Mouse (Mus musculus): ENCODE results near the gene Gm11214. TPM values are rescaled to one million over a fixed set of nuclear protein-coding genes. Genes with fewer than 3 reads are reported as not detected.

The Gm11214 gene
- polyA plus RNA-seq, 1 experiment, result not detected

GRCm38 (mm10) chr4:63696921-63697320 lies 33.7 kb upstream of the Gm11214 start:
- no peak overlapping the region for H3K4me3 ChIP-seq (ENCODE audit: insufficient read depth, low read depth, low read length)
- H3K27ac ChIP-seq (ENCODE audit: insufficient read depth, low read depth, low read length), result no peak overlapping the region
- whole genome bisulfite sequencing, result 89% methylated on average over 4 of the region's 4 CpGs
- H3K4me1 ChIP-seq (ENCODE audit: control insufficient read depth, insufficient read depth, low read length), result no peaks in the 10 kb centered on the region
- no peak for TF ChIP-seq CTCF (IDR thresholded peaks at IDR 0.05; ENCODE audit: insufficient read depth, low read depth, low read length)

DNA sequence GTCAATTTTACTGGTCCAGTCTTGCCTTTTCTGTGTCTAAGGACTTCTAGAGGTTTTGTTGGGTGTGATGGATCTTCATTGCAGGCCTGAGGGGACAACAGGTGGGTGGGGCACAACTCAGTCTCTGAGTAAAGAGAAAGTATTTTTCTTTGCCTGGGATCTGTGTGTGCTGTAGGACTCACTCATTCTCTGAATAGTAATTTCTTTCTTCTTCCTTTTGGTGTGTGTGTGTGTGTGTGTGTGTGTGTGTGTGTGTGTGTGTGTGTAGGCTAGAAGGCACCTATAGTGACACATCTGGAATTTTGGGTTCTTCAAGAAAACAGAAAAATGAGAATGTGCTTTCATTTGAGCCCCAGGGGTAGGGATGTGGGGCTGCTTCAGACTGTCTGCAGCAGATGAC lies 29.2 kb upstream of the Gm11214 start:
- Histone ChIP-seq H3K4me1 (ENCODE audit: control insufficient read depth, insufficient read depth, low read length) (no peaks in the 10 kb centered on the region), H3K27ac (ENCODE audit: insufficient read depth, low read depth, low read length) (no peak overlapping the region), H3K4me3 (ENCODE audit: insufficient read depth, low read depth, low read length) (no peak overlapping the region)
- TF ChIP-seq CTCF (IDR thresholded peaks at IDR 0.05; ENCODE audit: insufficient read depth, low read depth, low read length) (no peak), POLR2A (IDR thresholded peaks at IDR 0.05; ENCODE audit: insufficient read depth, low read depth, low read length) (no peak)

GRCm38 (mm10) chr4:63687429-63687828 lies 24.2 kb upstream of the Gm11214 start:
- no peaks in the 10 kb centered on the region for H3K4me1 ChIP-seq (ENCODE audit: control insufficient read depth, insufficient read depth, low read length)
- TF ChIP-seq POLR2A (IDR thresholded peaks at IDR 0.05; ENCODE audit: insufficient read depth, low read depth, low read length), result no peak
- TF ChIP-seq CTCF (IDR thresholded peaks at IDR 0.05; ENCODE audit: insufficient read depth, low read depth, low read length), result no peak
- 89% methylated on average over 8 of the region's 8 CpGs for WGBS
- no peak overlapping the region for H3K27ac ChIP-seq (ENCODE audit: insufficient read depth, low read depth, low read length)
- no peak overlapping the region for H3K4me3 ChIP-seq (ENCODE audit: insufficient read depth, low read depth, low read length)

DNA sequence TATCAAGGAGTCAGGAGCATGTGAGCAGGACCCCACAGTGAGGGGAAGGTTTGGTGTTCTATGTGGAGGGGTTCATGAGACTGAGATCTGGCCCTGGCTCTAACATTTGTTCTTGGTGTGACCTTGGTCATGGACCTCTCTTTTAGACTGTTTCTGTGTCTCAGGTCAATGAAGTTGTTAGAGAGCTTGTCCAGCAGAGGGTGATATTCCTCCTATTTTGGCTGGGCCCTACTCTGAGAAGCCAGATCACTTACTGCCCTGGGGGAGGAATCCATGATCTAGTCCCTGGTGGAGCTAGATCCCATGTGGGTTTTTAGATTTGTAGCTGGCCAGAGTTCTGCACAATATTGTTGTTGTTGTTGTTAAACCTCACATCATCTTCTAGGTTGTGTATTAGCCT lies 23.0 kb upstream of the Gm11214 start:
- TF ChIP-seq POLR2A (IDR thresholded peaks at IDR 0.05; ENCODE audit: insufficient read depth, low read depth, low read length) (no peak), CTCF (IDR thresholded peaks at IDR 0.05; ENCODE audit: insufficient read depth, low read depth, low read length) (no peak)
- H3K4me3 ChIP-seq (ENCODE audit: insufficient read depth, low read depth, low read length), result no peak overlapping the region

GRCm38 (mm10) chr4:63685253-63685525 lies 22.0 kb upstream of the Gm11214 start:
- Histone ChIP-seq H3K4me1 (ENCODE audit: control insufficient read depth, insufficient read depth, low read length) (no peaks in the 10 kb centered on the region), H3K27ac (ENCODE audit: insufficient read depth, low read depth, low read length) (no peak overlapping the region), H3K4me3 (ENCODE audit: insufficient read depth, low read depth, low read length) (no peak overlapping the region)
- 81% methylated on average over 4 of the region's 4 CpGs for WGBS
- TF ChIP-seq POLR2A (IDR thresholded peaks at IDR 0.05; ENCODE audit: insufficient read depth, low read depth, low read length) (no peak), CTCF (IDR thresholded peaks at IDR 0.05; ENCODE audit: insufficient read depth, low read depth, low read length) (no peak)

More for the DNA sequence above, 23.0 kb upstream of the Gm11214 start:
- H3K4me1 ChIP-seq (ENCODE audit: control insufficient read depth, insufficient read depth, low read length), result no peaks in the 10 kb centered on the region
- no peak overlapping the region for H3K27ac ChIP-seq (ENCODE audit: insufficient read depth, low read depth, low read length)

- no peak overlapping the region for H3K27ac ChIP-seq (ENCODE audit: insufficient read depth, low read depth, low read length)
- WGBS, result 90% methylated on average over 10 of the region's 10 CpGs
- H3K4me3 ChIP-seq (ENCODE audit: insufficient read depth, low read depth, low read length), result no peak overlapping the region
- H3K4me1 ChIP-seq (ENCODE audit: control insufficient read depth, insufficient read depth, low read length), result no peaks in the 10 kb centered on the region
- TF ChIP-seq POLR2A (IDR thresholded peaks at IDR 0.05; ENCODE audit: insufficient read depth, low read depth, low read length) (no peak), CTCF (IDR thresholded peaks at IDR 0.05; ENCODE audit: insufficient read depth, low read depth, low read length) (no peak)
Observed at GRCm38 (mm10) chr4:63684412-63685252, 21.5 kb upstream of the Gm11214 start.

DNA sequence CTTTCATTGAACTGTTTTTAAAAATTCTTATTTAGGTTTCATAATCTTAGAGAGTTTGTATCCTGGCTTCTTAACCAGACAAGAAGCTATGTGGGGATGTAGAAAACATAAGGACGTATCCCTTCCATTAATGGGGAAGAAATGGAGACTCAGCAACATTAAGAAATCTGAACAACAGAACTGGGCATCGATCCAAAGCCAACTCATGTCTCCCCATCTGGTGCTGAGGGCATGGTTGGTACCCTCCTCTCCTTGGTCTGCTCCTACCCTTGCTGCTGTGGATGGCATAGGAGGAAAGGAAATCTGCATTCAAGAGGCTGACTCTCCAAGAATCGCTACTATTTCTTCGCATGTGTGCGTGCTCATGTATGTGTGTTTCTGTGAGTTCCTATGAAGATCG lies 20.5 kb upstream of the Gm11214 start:
- Histone ChIP-seq H3K27ac (ENCODE audit: insufficient read depth, low read depth, low read length) (no peak overlapping the region), H3K4me3 (ENCODE audit: insufficient read depth, low read depth, low read length) (no peak overlapping the region), H3K4me1 (ENCODE audit: control insufficient read depth, insufficient read depth, low read length) (no peaks in the 10 kb centered on the region)
- WGBS, result 82% methylated on average over 6 of the region's 6 CpGs
- no peak for TF ChIP-seq CTCF (IDR thresholded peaks at IDR 0.05; ENCODE audit: insufficient read depth, low read depth, low read length)
- no peak for TF ChIP-seq POLR2A (IDR thresholded peaks at IDR 0.05; ENCODE audit: insufficient read depth, low read depth, low read length)

GRCm38 (mm10) chr4:63683056-63683455 lies 19.9 kb upstream of the Gm11214 start:
- no peak for TF ChIP-seq CTCF (IDR thresholded peaks at IDR 0.05; ENCODE audit: insufficient read depth, low read depth, low read length)
- TF ChIP-seq POLR2A (IDR thresholded peaks at IDR 0.05; ENCODE audit: insufficient read depth, low read depth, low read length), result no peak
- no peak overlapping the region for H3K27ac ChIP-seq (ENCODE audit: insufficient read depth, low read depth, low read length)
- WGBS, result 64% methylated on average over 11 of the region's 11 CpGs
- no peak overlapping the region for H3K4me3 ChIP-seq (ENCODE audit: insufficient read depth, low read depth, low read length)
- H3K4me1 ChIP-seq (ENCODE audit: control insufficient read depth, insufficient read depth, low read length), result no peaks in the 10 kb centered on the region

GRCm38 (mm10) chr4:63682441-63682840 lies 19.3 kb upstream of the Gm11214 start:
- 90% methylated on average over 2 of the region's 2 CpGs for WGBS
- Histone ChIP-seq H3K27ac (ENCODE audit: insufficient read depth, low read depth, low read length) (no peak overlapping the region), H3K4me3 (ENCODE audit: insufficient read depth, low read depth, low read length) (no peak overlapping the region), H3K4me1 (ENCODE audit: control insufficient read depth, insufficient read depth, low read length) (no peaks in the 10 kb centered on the region)
- TF ChIP-seq CTCF (IDR thresholded peaks at IDR 0.05; ENCODE audit: insufficient read depth, low read depth, low read length), result no peak
- TF ChIP-seq POLR2A (IDR thresholded peaks at IDR 0.05; ENCODE audit: insufficient read depth, low read depth, low read length), result no peak

DNA sequence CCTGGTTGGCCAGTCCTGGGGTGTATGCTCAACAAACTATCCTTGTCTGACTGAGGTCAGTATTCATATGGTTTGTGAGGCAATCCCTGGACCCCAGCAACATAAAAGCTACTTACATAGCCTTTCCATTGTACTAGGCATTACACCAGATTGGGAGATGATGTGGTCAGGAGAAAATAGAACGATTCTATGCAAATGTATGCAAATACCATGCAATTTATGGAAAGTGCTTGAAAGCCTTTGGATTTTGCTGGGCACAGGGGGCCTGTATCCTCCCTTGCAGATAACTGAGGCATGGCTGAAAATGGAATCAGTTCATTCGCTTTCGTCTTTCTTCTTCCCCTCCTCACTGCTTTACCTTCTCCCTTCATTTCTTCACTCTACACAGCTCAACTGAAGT lies 18.4 kb upstream of the Gm11214 start:
- Histone ChIP-seq H3K4me3 (ENCODE audit: insufficient read depth, low read depth, low read length) (no peak overlapping the region), H3K4me1 (ENCODE audit: control insufficient read depth, insufficient read depth, low read length) (no peaks in the 10 kb centered on the region), H3K27ac (ENCODE audit: insufficient read depth, low read depth, low read length) (no peak overlapping the region)
- TF ChIP-seq POLR2A (IDR thresholded peaks at IDR 0.05; ENCODE audit: insufficient read depth, low read depth, low read length), result no peak
- WGBS, result 86% methylated on average over 3 of the region's 3 CpGs

Data from olfactory bulb, adult 2 months (tissue).